Mouse (Mus musculus) heart, embryonic 15.5 days (tissue): ENCODE measurements at regions not wholly inside any gene's neighbourhood (a gene's known extent, or its start where the extent isn't known, plus 50 kb on each side); places are given as distances from the start of the nearest gene placed in this dataset.

ENCODE experiments used
- ATAC-seq: fragments of 200-750 bp; cut with Nextera tagmentation; replicated peaks from 2 replicates; pipeline ENCODE4 v1.8.0; 2017; ENCODE audit warnings: low read depth, moderate TSS enrichment; ENCODE audit not compliant: insufficient number of reproducible peaks, insufficient read depth, low FRiP score
- H3K27ac ChIP-seq: fragments of 300-500 bp; sonication (generic); 2 replicates; pipeline ENCODE4 v1.5.1; 2015; ENCODE audit warnings: mild to moderate bottlenecking, inconsistent platforms
- H3K27me3 ChIP-seq: fragments of 300-500 bp; sonication (generic); 2 replicates; pipeline ENCODE4 v1.6.1; 2015; ENCODE audit warnings: inconsistent platforms
- H3K36me3 ChIP-seq: fragments of 300-500 bp; sonication (generic); 2 replicates; pipeline ENCODE4 v1.6.1; 2015; ENCODE audit warnings: mild to moderate bottlenecking, inconsistent platforms
- H3K4me1 ChIP-seq: fragments of 300-500 bp; sonication (generic); replicated peaks from 2 replicates; pipeline ENCODE4 v1.6.1; 2015; ENCODE audit warnings: inconsistent platforms
- H3K4me2 ChIP-seq: fragments of 300-500 bp; sonication (generic); 2 replicates; pipeline ENCODE4 v1.6.1; 2015; ENCODE audit warnings: inconsistent platforms, mild to moderate bottlenecking, moderate library complexity
- H3K4me3 ChIP-seq: fragments of 300-500 bp; sonication (generic); 2 replicates; pipeline ENCODE4 v1.5.1; 2015; ENCODE audit warnings: mild to moderate bottlenecking, inconsistent platforms
- H3K9ac ChIP-seq: fragments of 300-500 bp; sonication (generic); 2 replicates; pipeline ENCODE4 v1.6.1; 2015; ENCODE audit warnings: mild to moderate bottlenecking, inconsistent platforms
- H3K9me3 ChIP-seq: fragments of 300-500 bp; sonication (generic); replicated peaks from 2 replicates; pipeline ENCODE4 v1.6.1; 2016; ENCODE audit warnings: inconsistent platforms
- WGBS: fragments of 180-500 bp; shearing (Covaris S2); methylation state at CpG from one replicate; pipeline ENCODE4 v1.1.7; 2015; ENCODE audit warnings: mixed read lengths; 5-methylcytosine and 5-hydroxymethylcytosine counted together

- Histone ChIP-seq H3K4me3 (no peak overlapping the region), H3K9ac (no peak overlapping the region), H3K4me1 (peaks cover 28% of the 10 kb centered on the region), H3K36me3 (no peaks in the 10 kb centered on the region), H3K27ac (peak overlapping the region; percentile 84), H3K27me3 (no peaks in the 10 kb centered on the region), H3K4me2 (peak overlapping the region; percentile 21), H3K9me3 (no peaks in the 10 kb centered on the region)
- ATAC-seq = peak; percentile 77
- 3% methylated on average over 7 of the region's 7 CpGs for WGBS
Measured at GRCm38 (mm10) chr16:95824720-95825534, 123.1 kb downstream of the Ets2 start.

GRCm38 (mm10) chr16:95823803-95824202 is 121.9 kb downstream of the Ets2 start:
- Histone ChIP-seq H3K27me3 (no peaks in the 10 kb centered on the region), H3K36me3 (no peaks in the 10 kb centered on the region), H3K27ac (peak overlapping the region; percentile 84), H3K9me3 (no peaks in the 10 kb centered on the region), H3K4me2 (no peak overlapping the region), H3K4me1 (peaks cover 28% of the 10 kb centered on the region), H3K9ac (0 out of 2 replicates have a peak overlapping the region, but pooled peaks have one; percentile 12), H3K4me3 (no peak overlapping the region)
- WGBS = 46% methylated on average over 6 of the region's 6 CpGs
- ATAC-seq = no peak

- no peak overlapping the region for H3K4me2 ChIP-seq
- no peak overlapping the region for H3K9ac ChIP-seq
- peaks cover 27% of the 10 kb centered on the region for H3K4me1 ChIP-seq
- no peak overlapping the region for H3K4me3 ChIP-seq
- 75% methylated on average over 7 of the region's 7 CpGs for WGBS
- no peak overlapping the region for H3K27ac ChIP-seq
- H3K27me3 ChIP-seq = no peaks in the 10 kb centered on the region
- ATAC-seq = no peak
- no peaks in the 10 kb centered on the region for H3K36me3 ChIP-seq
- H3K9me3 ChIP-seq = no peaks in the 10 kb centered on the region
Measured at GRCm38 (mm10) chr16:95821080-95821479, 119.2 kb downstream of the Ets2 start.

- no peaks in the 10 kb centered on the region for H3K27me3 ChIP-seq
- H3K4me1 ChIP-seq = peaks cover 22% of the 10 kb centered on the region
- H3K27ac ChIP-seq = no peak overlapping the region
- no peaks in the 10 kb centered on the region for H3K9me3 ChIP-seq
- H3K4me3 ChIP-seq = no peak overlapping the region
- H3K36me3 ChIP-seq = no peaks in the 10 kb centered on the region
- no peak overlapping the region for H3K9ac ChIP-seq
- ATAC-seq = no peak
- no peak overlapping the region for H3K4me2 ChIP-seq
- 59% methylated on average over 8 of the region's 8 CpGs for WGBS
Measured at GRCm38 (mm10) chr16:95820606-95821005, 118.7 kb downstream of the Ets2 start.

- ATAC-seq = no peak
Measured at GRCm38 (mm10) chr16:95820013-95820412, 118.1 kb downstream of the Ets2 start.

GRCm38 (mm10) chr16:95815966-95816365 is 114.1 kb downstream of the Ets2 start:
- no peaks in the 10 kb centered on the region for H3K9me3 ChIP-seq
- WGBS = 88% methylated on average over 13 of the region's 13 CpGs
- H3K4me1 ChIP-seq = peaks cover 9% of the 10 kb centered on the region
- no peaks in the 10 kb centered on the region for H3K27me3 ChIP-seq
- H3K4me3 ChIP-seq = no peak overlapping the region
- H3K4me2 ChIP-seq = no peak overlapping the region
- no peak for ATAC-seq
- H3K36me3 ChIP-seq = no peaks in the 10 kb centered on the region
- no peak overlapping the region for H3K9ac ChIP-seq
- no peak overlapping the region for H3K27ac ChIP-seq

More at GRCm38 (mm10) chr16:95820013-95820412, 118.1 kb downstream of the Ets2 start:
- WGBS = 48% methylated on average over 1 of the region's 1 CpGs
- Histone ChIP-seq H3K27ac (no peak overlapping the region), H3K4me1 (peaks cover 16% of the 10 kb centered on the region), H3K9ac (no peak overlapping the region), H3K27me3 (no peaks in the 10 kb centered on the region), H3K36me3 (no peaks in the 10 kb centered on the region), H3K9me3 (no peaks in the 10 kb centered on the region), H3K4me3 (no peak overlapping the region), H3K4me2 (no peak overlapping the region)

- H3K27ac ChIP-seq = no peak overlapping the region
- H3K4me3 ChIP-seq = no peak overlapping the region
- H3K4me1 ChIP-seq = peaks cover 13% of the 10 kb centered on the region
- H3K36me3 ChIP-seq = no peaks in the 10 kb centered on the region
- H3K9me3 ChIP-seq = no peaks in the 10 kb centered on the region
- no peaks in the 10 kb centered on the region for H3K27me3 ChIP-seq
- H3K9ac ChIP-seq = no peak overlapping the region
- no peak overlapping the region for H3K4me2 ChIP-seq
- 79% methylated on average over 6 of the region's 6 CpGs for WGBS
- no peak for ATAC-seq
Measured at GRCm38 (mm10) chr16:95815206-95815731, 113.4 kb downstream of the Ets2 start.

- H3K4me3 ChIP-seq = no peak overlapping the region
- H3K27me3 ChIP-seq = no peaks in the 10 kb centered on the region
- H3K4me1 ChIP-seq = peaks cover 13% of the 10 kb centered on the region
- H3K4me2 ChIP-seq = no peak overlapping the region
- H3K27ac ChIP-seq = no peak overlapping the region
- H3K9me3 ChIP-seq = no peaks in the 10 kb centered on the region
- H3K9ac ChIP-seq = no peak overlapping the region
- 55% methylated on average over 9 of the region's 9 CpGs for WGBS
- ATAC-seq = no peak
- H3K36me3 ChIP-seq = no peaks in the 10 kb centered on the region
Measured at GRCm38 (mm10) chr16:95814513-95815118, 112.7 kb downstream of the Ets2 start.

GRCm38 (mm10) chr16:95811092-95811491 is 109.2 kb downstream of the Ets2 start:
- Histone ChIP-seq H3K9ac (no peak overlapping the region), H3K27me3 (no peaks in the 10 kb centered on the region), H3K4me3 (no peak overlapping the region), H3K36me3 (no peaks in the 10 kb centered on the region), H3K9me3 (no peaks in the 10 kb centered on the region), H3K4me2 (no peak overlapping the region), H3K27ac (peak overlapping the region; percentile 6; the same call in 1 of the 2 replicates), H3K4me1 (peaks cover 13% of the 10 kb centered on the region)
- 60% methylated on average over 6 of the region's 6 CpGs for WGBS
- peak; percentile 47; the same call in 1 of the 2 replicates for ATAC-seq

GRCm38 (mm10) chr16:95809127-95809876 is 107.4 kb downstream of the Ets2 start:
- no peaks in the 10 kb centered on the region for H3K27me3 ChIP-seq

GRCm38 (mm10) chr16:95806510-95806909 is 104.6 kb downstream of the Ets2 start:
- ATAC-seq = no peak
- Histone ChIP-seq H3K27me3 (no peaks in the 10 kb centered on the region), H3K36me3 (no peaks in the 10 kb centered on the region), H3K4me3 (no peak overlapping the region), H3K9me3 (no peaks in the 10 kb centered on the region), H3K27ac (no peak overlapping the region), H3K9ac (no peak overlapping the region), H3K4me2 (no peak overlapping the region), H3K4me1 (peaks cover 7% of the 10 kb centered on the region; the same call in 1 of the 2 replicates)
- WGBS = 85% methylated on average over 5 of the region's 5 CpGs

More at GRCm38 (mm10) chr16:95809127-95809876, 107.4 kb downstream of the Ets2 start:
- H3K9me3 ChIP-seq = no peaks in the 10 kb centered on the region
- ATAC-seq = no peak
- peaks cover 8% of the 10 kb centered on the region; the same call in 1 of the 2 replicates for H3K4me1 ChIP-seq
- H3K4me2 ChIP-seq = no peak overlapping the region
- WGBS = 87% methylated on average over 21 of the region's 21 CpGs
- H3K36me3 ChIP-seq = no peaks in the 10 kb centered on the region
- no peak overlapping the region for H3K9ac ChIP-seq
- H3K27ac ChIP-seq = no peak overlapping the region
- H3K4me3 ChIP-seq = no peak overlapping the region
